Mouse (Mus musculus) thymus, adult 2 months (tissue): Measurements from ENCODE around the gene Gm3417.

Experiments
- CTCF ChIP-seq: fragments of 200-500 bp; IDR thresholded peaks from 2 replicates; pipeline ENCODE4 v1.5.1; 2012; ENCODE audit warnings: mild to moderate bottlenecking, control low read depth, low read length, moderate library complexity, borderline replicate concordance; ENCODE audit not compliant: control insufficient read depth, poor library complexity, insufficient read depth; ENCODE audit errors: extremely low read depth
- POLR2A ChIP-seq: fragments of 200-500 bp; IDR thresholded peaks from 2 replicates; pipeline ENCODE4 v1.6.1; 2012; ENCODE audit warnings: mild to moderate bottlenecking, low read length, control low read depth, moderate library complexity; ENCODE audit not compliant: control insufficient read depth, poor library complexity, insufficient read depth; ENCODE audit errors: extremely low read depth

- no peak for TF ChIP-seq CTCF
- TF ChIP-seq POLR2A, result no peak
These were observed 50.9 kb downstream of the Gm3417 start for GRCm38 (mm10) chr17:14927644-14928218.
